Mouse (Mus musculus): Measurements from ENCODE around the gene Ubqln4.
"Not testable (repeated sequence)": the region's sequence is repeated elsewhere in the genome, so short reads cannot be mapped to it uniquely, and the experiment has no call there.

Ubqln4 gene

DNA sequence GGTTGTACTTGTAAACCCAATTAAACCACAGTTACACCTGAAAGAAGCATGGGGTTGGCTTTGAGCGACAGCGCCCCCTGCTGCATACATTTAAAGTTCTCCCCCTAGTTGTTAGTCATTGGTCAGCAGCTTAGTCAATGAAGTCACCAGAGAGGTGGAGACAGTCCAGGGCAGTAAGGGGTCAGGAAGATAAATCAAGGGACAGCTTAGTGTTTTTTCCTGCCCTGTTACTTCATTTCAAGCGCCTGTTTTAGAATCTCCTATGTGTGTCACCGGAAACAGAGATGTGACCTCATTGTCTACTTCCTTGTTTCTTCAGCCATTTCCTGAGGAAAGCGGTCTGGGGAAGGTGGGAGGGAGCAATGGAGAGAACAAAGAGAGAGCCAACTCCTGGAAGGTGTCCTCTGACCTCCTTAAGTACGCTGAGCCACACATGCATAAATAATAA, 50.2 kb downstream of the Ubqln4 start:
- Histone ChIP-seq H3K27me3 (ENCODE audit: insufficient read depth, low read length) (no peaks in the 10 kb centered on the region), H3K9me3 (ENCODE audit: low read length) (no peaks in the 10 kb centered on the region), H3K4me3 (replicated peaks; ENCODE audit: low read length) (no peak overlapping the region), H3K4me1 (replicated peaks; ENCODE audit: low read depth, low read length) (peaks cover 62% of the 10 kb centered on the region), H3K36me3 (ENCODE audit: insufficient read depth, low read length) (no peaks in the 10 kb centered on the region)
- TF ChIP-seq CTCF (conservative IDR thresholded peaks at IDR 0.05; ENCODE audit: low read length) (peak; percentile 92), POU5F1 (IDR thresholded peaks at IDR 0.05; ENCODE audit: borderline replicate concordance, low read length) (no peak)

DNA sequence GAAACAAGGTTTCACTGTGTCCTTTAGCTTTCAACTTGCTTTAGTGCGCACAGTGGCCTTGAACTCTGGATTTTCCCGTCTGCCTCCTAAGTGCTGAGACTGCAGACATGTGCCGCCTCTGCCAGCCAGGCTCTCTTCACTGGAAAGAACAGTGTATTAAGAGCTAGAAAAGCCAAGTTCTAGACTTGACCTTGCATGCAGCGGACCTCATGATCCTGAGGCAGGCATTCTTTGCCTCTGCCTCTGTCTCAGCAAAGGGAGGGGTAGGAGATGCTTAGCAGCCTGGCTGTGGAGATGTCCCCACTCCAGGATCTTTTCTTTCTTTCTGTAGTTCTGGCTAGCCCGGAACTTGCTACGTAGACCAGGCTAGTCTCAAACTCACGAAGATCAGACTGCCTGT, 51.3 kb downstream of the Ubqln4 start:
- H3K4me1 ChIP-seq (replicated peaks; ENCODE audit: low read depth, low read length) = peaks cover 62% of the 10 kb centered on the region
- H3K27me3 ChIP-seq (ENCODE audit: insufficient read depth, low read length) = no peaks in the 10 kb centered on the region
- H3K9me3 ChIP-seq (ENCODE audit: low read length) = no peaks in the 10 kb centered on the region
- H3K36me3 ChIP-seq (ENCODE audit: insufficient read depth, low read length) = no peaks in the 10 kb centered on the region
- H3K4me3 ChIP-seq (replicated peaks; ENCODE audit: low read length) = no peak overlapping the region
- TF ChIP-seq POU5F1 (IDR thresholded peaks at IDR 0.05; ENCODE audit: borderline replicate concordance, low read length) = no peak
- TF ChIP-seq NANOG (IDR thresholded peaks at IDR 0.05; ENCODE audit: borderline replicate concordance, low read length) = no peak
- TF ChIP-seq CTCF (conservative IDR thresholded peaks at IDR 0.05; ENCODE audit: low read length) = no peak

DNA sequence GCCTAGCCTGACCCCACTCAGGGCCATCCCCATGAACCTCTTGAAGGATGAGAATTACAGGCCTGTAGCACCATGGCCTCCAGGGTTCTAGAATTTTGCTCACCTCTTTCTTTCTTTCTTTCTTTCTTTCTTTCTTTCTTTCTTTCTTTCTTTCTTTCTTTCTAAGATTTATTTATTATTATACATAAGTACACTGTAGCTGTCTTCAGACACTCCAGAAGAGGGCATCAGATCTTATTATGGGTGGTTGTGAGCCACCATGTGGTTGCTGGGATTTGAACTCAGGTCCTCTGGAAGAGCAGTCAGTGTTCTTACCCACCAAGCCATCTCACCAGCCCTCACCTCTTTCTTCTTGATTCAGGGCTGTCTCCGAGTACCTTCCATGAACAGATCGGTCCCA, 52.1 kb downstream of the Ubqln4 start, which contains the start of gene Arhgef2:
Arhgef2 (plus strand) TSS at position 301 of the 400 bp plus-strand sequence.
- H3K4me3 ChIP-seq (replicated peaks; ENCODE audit: low read length) = peak within 1 kb of the TSS; percentile 32; the same call in 1 of the 2 replicates
- peaks cover 62% of the 10 kb centered on the region for H3K4me1 ChIP-seq (replicated peaks; ENCODE audit: low read depth, low read length)
- not testable (repeated sequence) for H3K36me3 ChIP-seq (ENCODE audit: insufficient read depth, low read length); H3K27me3 ChIP-seq (ENCODE audit: insufficient read depth, low read length); H3K9me3 ChIP-seq (ENCODE audit: low read length)

DNA sequence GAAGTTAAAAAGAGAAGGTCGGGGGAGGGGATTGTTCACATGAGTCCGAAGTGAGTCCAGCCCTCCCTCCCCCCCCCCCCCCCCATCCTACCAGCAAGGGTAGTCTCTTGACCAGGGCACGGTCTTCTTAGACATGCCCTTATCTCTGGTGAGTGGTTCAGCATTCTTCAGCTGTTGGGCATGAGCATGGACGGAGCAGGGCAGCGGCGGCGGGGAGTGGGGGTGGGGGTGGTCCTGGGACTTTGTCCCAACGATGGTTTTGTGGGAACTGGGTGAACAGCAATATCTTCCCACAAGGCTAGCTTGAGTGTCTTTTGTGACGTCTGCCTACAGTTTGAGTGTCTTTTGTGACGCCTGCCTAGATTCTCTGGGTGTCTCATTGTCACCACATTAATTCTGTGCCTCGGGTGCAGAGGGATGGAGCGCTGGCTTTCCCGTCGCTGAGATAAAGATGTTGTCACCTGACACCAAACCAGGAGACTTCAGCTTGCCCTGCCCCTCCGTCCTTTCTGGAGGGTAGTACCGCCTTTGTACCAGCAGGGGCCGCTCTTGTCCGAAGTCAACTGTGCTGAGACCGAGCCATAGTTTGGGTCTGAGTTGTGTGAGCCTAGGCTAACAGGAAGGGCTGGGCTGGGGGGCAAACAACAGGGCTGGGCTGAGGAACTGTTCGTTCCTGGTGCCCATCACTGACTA, 53.7 kb downstream of the Ubqln4 start:
- peak overlapping the region; percentile 74 for H3K4me3 ChIP-seq (replicated peaks; ENCODE audit: low read length)
- peaks cover 53% of the 10 kb centered on the region for H3K4me1 ChIP-seq (replicated peaks; ENCODE audit: low read depth, low read length)
- TF ChIP-seq CTCF (conservative IDR thresholded peaks at IDR 0.05; ENCODE audit: low read length) (peak; percentile 100), POU5F1 (IDR thresholded peaks at IDR 0.05; ENCODE audit: borderline replicate concordance, low read length) (no peak), NANOG (IDR thresholded peaks at IDR 0.05; ENCODE audit: borderline replicate concordance, low read length) (no peak)
- no peaks in the 10 kb centered on the region for H3K27me3 ChIP-seq (ENCODE audit: insufficient read depth, low read length)
- H3K9me3 ChIP-seq (ENCODE audit: low read length) = no peaks in the 10 kb centered on the region
- H3K36me3 ChIP-seq (ENCODE audit: insufficient read depth, low read length) = no peaks in the 10 kb centered on the region

DNA sequence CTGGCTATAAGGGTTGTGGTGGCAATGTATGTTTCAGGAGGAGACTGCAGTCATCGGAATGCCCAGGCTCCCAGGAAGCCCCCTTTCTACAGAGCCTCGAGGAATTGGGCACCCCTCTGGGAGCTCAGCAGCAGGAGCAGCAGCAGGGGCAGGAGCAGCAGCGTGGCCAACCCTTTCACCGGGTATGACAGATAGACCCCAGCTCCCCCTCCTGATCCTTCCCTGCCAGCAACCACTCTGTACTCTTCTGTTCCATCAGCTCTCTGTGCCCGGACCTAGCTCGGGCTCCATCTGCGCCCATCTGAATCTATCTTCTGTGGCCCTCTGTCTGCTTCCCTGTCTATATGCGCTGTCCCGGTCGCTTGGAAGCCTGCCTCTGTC, 54.2 kb downstream of the Ubqln4 start:
- TF ChIP-seq CTCF (conservative IDR thresholded peaks at IDR 0.05; ENCODE audit: low read length) = no peak
- no peak for TF ChIP-seq NANOG (IDR thresholded peaks at IDR 0.05; ENCODE audit: borderline replicate concordance, low read length)
- no peak for TF ChIP-seq POU5F1 (IDR thresholded peaks at IDR 0.05; ENCODE audit: borderline replicate concordance, low read length)
- Histone ChIP-seq H3K36me3 (ENCODE audit: insufficient read depth, low read length) (no peaks in the 10 kb centered on the region), H3K9me3 (ENCODE audit: low read length) (no peaks in the 10 kb centered on the region), H3K4me1 (replicated peaks; ENCODE audit: low read depth, low read length) (peaks cover 47% of the 10 kb centered on the region), H3K27me3 (ENCODE audit: insufficient read depth, low read length) (no peaks in the 10 kb centered on the region), H3K4me3 (replicated peaks; ENCODE audit: low read length) (peak overlapping the region; percentile 74)

DNA sequence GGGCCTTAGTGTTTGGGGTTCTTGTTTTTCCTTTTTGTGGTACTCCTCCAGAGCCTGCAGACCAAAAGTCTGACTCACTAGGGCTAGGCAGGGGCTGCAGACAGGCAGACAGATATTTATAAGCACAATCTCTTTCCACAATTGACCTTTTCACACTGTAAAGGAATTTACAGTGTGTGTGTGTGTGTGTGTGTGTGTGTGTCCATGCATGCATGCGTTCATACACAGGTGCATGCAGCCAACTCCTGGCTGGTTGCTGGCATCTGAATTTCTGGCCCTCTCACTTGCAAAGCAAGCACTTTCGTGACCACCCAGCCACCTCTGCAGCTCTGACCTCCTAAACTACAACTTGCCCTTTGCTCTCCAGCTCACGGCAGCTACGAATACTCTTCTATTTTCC, 55.5 kb downstream of the Ubqln4 start:
- Histone ChIP-seq H3K9me3 (ENCODE audit: low read length) (no peaks in the 10 kb centered on the region), H3K27me3 (ENCODE audit: insufficient read depth, low read length) (no peaks in the 10 kb centered on the region), H3K36me3 (ENCODE audit: insufficient read depth, low read length) (no peaks in the 10 kb centered on the region), H3K4me1 (replicated peaks; ENCODE audit: low read depth, low read length) (peaks cover 40% of the 10 kb centered on the region), H3K4me3 (replicated peaks; ENCODE audit: low read length) (no peak overlapping the region)
- no peak for TF ChIP-seq CTCF (conservative IDR thresholded peaks at IDR 0.05; ENCODE audit: low read length)
- TF ChIP-seq NANOG (IDR thresholded peaks at IDR 0.05; ENCODE audit: borderline replicate concordance, low read length) = no peak
- TF ChIP-seq POU5F1 (IDR thresholded peaks at IDR 0.05; ENCODE audit: borderline replicate concordance, low read length) = no peak

DNA sequence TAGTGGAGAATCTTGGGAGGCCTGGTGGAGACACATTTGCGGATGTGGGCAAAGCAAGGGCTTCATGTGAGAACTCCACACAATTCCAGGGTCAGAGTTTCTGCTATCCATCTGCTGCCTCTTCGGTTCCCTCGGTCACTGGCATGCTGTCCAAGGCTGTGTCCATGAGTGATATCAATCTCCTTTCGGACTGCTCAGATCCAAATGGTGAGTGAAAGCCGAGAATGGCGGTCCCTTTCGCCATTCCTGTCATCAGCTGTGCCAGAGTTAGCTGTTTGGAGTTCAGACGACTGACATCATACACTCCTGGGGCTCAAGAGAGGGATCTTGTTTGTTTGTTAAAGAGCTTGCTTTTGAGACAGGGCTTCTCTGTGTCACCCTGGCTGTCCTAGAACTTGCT, 60.9 kb downstream of the Ubqln4 start:
- TF ChIP-seq CTCF (conservative IDR thresholded peaks at IDR 0.05; ENCODE audit: low read length) (no peak), NANOG (IDR thresholded peaks at IDR 0.05; ENCODE audit: borderline replicate concordance, low read length) (no peak), POU5F1 (IDR thresholded peaks at IDR 0.05; ENCODE audit: borderline replicate concordance, low read length) (no peak)
- Histone ChIP-seq H3K4me1 (replicated peaks; ENCODE audit: low read depth, low read length) (peaks cover 56% of the 10 kb centered on the region), H3K9me3 (ENCODE audit: low read length) (no peaks in the 10 kb centered on the region), H3K36me3 (ENCODE audit: insufficient read depth, low read length) (peaks cover 22% of the 10 kb centered on the region), H3K4me3 (replicated peaks; ENCODE audit: low read length) (peak overlapping the region; percentile 66), H3K27me3 (ENCODE audit: insufficient read depth, low read length) (peaks cover 5% of the 10 kb centered on the region; the same call in 1 of the 2 replicates)

DNA sequence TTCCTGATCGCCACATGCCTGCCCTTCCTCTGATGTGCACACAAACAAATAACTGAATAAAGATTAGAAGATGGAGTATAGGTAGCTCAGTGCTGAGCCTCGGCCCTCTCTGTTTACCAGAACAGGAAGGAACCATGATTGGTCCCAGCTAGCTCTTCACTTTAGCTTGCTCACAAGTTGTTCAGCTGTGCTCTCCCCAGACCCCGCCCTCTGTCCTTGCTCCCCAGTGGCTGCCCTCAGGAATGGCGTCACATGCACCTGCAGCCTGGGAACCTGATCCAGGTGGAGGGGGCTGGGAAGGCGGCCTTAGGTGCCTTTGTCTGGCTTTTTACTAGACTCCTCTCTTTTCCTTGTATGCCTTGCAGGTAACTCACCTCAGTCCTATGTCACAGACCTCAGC, 61.6 kb downstream of the Ubqln4 start:
- no peaks in the 10 kb centered on the region for H3K9me3 ChIP-seq (ENCODE audit: low read length)

DNA sequence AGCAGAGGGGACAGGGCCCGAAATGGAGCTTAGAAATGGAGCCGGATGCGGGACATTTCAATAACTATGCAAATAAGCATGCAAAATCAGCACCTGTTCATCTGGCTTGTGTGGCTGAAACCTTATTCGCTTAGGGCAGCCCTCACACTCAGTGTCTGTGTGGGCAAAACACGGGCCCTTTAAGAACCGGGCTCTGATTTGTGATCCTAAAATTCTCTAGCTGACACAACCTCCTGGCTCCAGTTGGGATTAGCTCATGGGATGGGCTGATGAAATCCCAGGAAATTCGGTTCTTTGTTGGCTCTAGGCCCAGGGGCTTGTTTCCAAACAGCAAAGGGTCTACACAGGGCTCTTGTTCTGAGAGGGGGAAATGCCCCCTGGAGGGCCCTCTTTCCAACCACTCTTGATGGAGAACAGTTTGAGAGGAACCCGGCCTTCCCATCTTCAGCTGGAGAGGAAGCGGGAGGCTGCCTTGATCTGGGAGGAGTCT, 62.4 kb downstream of the Ubqln4 start:
- peaks cover 22% of the 10 kb centered on the region for H3K36me3 ChIP-seq (ENCODE audit: insufficient read depth, low read length)

More for the DNA sequence above, 61.6 kb downstream of the Ubqln4 start:
- peak overlapping the region; percentile 66 for H3K4me3 ChIP-seq (replicated peaks; ENCODE audit: low read length)
- peaks cover 5% of the 10 kb centered on the region; the same call in 1 of the 2 replicates for H3K27me3 ChIP-seq (ENCODE audit: insufficient read depth, low read length)
- H3K4me1 ChIP-seq (replicated peaks; ENCODE audit: low read depth, low read length) = peaks cover 63% of the 10 kb centered on the region
- TF ChIP-seq CTCF (conservative IDR thresholded peaks at IDR 0.05; ENCODE audit: low read length) (no peak), NANOG (IDR thresholded peaks at IDR 0.05; ENCODE audit: borderline replicate concordance, low read length) (no peak), POU5F1 (IDR thresholded peaks at IDR 0.05; ENCODE audit: borderline replicate concordance, low read length) (no peak)
- H3K36me3 ChIP-seq (ENCODE audit: insufficient read depth, low read length) = peaks cover 22% of the 10 kb centered on the region

More for the DNA sequence above, 62.4 kb downstream of the Ubqln4 start:
- TF ChIP-seq POU5F1 (IDR thresholded peaks at IDR 0.05; ENCODE audit: borderline replicate concordance, low read length) (no peak), CTCF (conservative IDR thresholded peaks at IDR 0.05; ENCODE audit: low read length) (no peak), NANOG (IDR thresholded peaks at IDR 0.05; ENCODE audit: borderline replicate concordance, low read length) (no peak)
- peaks cover 5% of the 10 kb centered on the region; the same call in 1 of the 2 replicates for H3K27me3 ChIP-seq (ENCODE audit: insufficient read depth, low read length)
- peaks cover 71% of the 10 kb centered on the region for H3K4me1 ChIP-seq (replicated peaks; ENCODE audit: low read depth, low read length)
- no peaks in the 10 kb centered on the region for H3K9me3 ChIP-seq (ENCODE audit: low read length)
- peak overlapping the region; percentile 66 for H3K4me3 ChIP-seq (replicated peaks; ENCODE audit: low read length)

All from E14TG2a.4 (cell line).